Mouse (Mus musculus): ENCODE measurements around the gene Med12l.

The Med12l gene

GRCm38 (mm10) chr3:59005271-59005995, at the start of gene Med12l:
Gene Med12l, plus strand, starts transcription at chr3:59005825.
- DNase-seq (ENCODE audit: low spot score in 2 of 2): no peak

DNA sequence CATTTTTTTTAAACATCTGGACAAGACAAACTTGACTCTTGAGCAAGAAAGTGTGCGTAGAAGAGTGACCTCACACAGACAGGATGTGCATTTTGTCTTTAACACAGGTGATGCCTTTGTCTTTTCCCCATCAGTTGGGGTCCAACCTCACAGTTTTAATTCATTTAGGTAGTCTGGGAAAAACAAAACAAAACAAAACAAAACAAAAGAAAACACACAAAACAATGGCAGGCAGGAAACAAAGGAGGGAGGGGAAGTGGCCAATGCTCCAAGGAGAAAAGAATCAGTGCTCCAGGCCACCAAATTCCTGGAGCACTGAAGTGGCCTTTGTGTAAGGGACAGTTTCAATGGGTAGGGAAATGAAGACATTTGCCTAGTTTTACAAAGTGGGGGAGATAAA, 44.5 kb upstream of the Med12l start:
- no peak for DNase-seq (ENCODE audit: low spot score in 2 of 2)

- no peak for DNase-seq (ENCODE audit: low spot score in 2 of 2)
These were observed 28.2 kb upstream of the Med12l start for GRCm38 (mm10) chr3:58977413-58977812.

GRCm38 (mm10) chr3:58977906-58978622, 27.6 kb upstream of the Med12l start:
- no peak for DNase-seq (ENCODE audit: low spot score in 2 of 2)

DNA sequence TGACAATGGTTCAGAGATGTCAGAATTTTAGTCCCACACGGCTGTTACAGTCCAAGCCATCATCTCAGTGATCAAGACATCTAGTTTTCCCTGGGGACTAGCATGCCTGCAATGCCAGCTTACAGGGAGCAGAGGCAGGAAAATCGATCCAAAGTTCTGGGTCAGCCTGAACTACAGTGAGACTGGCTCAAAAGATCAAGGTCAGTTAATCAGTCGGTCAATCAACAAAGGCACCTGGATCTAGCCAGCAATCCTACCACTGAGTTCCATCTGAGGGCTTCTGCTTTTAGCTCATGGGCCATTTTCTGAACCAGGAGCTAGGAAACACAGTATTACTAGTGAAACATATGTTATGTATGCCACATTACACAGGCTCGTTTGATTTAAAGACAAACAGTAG, 25.0 kb upstream of the Med12l start:
- DNase-seq (ENCODE audit: low spot score in 2 of 2): no peak

GRCm38 (mm10) chr3:58982896-58983837, 22.5 kb upstream of the Med12l start:
- peak in 1 of 2 experiments; percentile 19 for DNase-seq (ENCODE audit: low spot score in 2 of 2)

GRCm38 (mm10) chr3:58983838-58984598, 21.6 kb upstream of the Med12l start:
- DNase-seq (ENCODE audit: low spot score in 2 of 2): no peak

- DNase-seq (ENCODE audit: low spot score in 2 of 2): no peak
These were observed 19.8 kb upstream of the Med12l start for GRCm38 (mm10) chr3:58985816-58986215.

DNA sequence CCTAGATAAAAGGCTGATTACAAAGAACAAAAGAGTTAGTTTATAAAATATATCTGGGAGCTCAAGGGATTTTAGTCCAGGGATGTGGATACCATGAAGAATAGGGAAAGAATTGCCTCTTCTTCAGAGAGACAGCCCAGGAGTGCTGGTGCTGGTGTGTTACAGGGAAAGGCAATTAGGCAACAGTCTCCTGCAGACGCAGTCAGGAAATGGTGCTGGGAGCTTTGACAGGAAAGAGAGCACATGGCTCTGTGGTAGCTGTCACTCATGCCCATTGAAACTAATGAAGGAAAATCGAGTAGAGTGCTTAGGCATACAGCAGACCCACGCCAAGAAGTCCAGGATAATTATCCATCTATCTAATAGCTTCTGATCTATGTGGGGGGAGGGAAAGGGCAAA, 16.3 kb upstream of the Med12l start:
- no peak for DNase-seq (ENCODE audit: low spot score in 2 of 2)

- DNase-seq (ENCODE audit: low spot score in 2 of 2): no peak
These were observed 15.1 kb upstream of the Med12l start for GRCm38 (mm10) chr3:58990556-58990955.

DNA sequence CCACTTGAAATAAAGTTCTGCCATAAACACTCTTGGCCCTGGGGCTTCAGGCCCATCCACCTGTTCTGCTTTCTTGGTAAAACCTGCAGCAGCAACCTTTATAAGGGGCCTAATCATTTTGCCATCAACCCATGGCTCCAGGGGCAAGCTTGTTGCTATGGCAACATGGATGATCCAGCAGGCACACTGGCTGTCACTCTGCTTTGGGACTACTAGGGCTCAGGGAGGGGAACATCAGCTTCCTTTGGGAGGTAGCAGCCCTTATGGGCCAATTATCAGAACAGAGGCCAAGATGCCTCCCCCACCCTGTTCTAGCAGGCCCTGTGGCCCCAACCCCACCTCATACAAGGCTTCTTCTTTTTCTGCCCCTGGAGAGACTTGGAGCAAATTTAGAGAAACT, 13.5 kb upstream of the Med12l start:
- DNase-seq (ENCODE audit: low spot score in 2 of 2): no peak

DNA sequence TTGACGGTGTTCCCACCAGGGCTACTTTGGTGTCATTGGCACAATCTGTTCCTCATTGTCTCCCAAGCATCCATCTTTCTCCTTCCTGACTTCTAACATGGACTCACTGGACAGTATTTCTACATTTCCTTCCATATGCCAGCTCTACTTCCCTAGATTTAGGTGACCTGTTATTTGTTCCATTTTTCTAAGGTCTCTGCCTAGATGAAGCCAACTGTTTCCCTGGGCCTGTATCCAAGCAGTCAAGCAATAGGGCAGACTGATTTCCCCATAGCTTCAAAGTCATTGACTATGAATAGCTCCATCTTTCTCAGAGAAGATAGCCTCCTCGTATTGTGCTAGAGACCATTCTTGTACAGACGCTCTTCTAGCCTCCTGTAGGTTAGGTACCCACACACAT, 12.0 kb upstream of the Med12l start:
- no peak for DNase-seq (ENCODE audit: low spot score in 2 of 2)

- DNase-seq (ENCODE audit: low spot score in 2 of 2): no peak
These were observed 1.9 kb upstream of the Med12l start for GRCm38 (mm10) chr3:59003756-59004155.

GRCm38 (mm10) chr3:59005996-59006730, 538 bp downstream of the Med12l start:
- no peak for DNase-seq (ENCODE audit: low spot score in 2 of 2)

- peak in 1 of 2 experiments; percentile 7 for DNase-seq (ENCODE audit: low spot score in 2 of 2)
These were observed 1.3 kb downstream of the Med12l start for GRCm38 (mm10) chr3:59006731-59007441.

DNA sequence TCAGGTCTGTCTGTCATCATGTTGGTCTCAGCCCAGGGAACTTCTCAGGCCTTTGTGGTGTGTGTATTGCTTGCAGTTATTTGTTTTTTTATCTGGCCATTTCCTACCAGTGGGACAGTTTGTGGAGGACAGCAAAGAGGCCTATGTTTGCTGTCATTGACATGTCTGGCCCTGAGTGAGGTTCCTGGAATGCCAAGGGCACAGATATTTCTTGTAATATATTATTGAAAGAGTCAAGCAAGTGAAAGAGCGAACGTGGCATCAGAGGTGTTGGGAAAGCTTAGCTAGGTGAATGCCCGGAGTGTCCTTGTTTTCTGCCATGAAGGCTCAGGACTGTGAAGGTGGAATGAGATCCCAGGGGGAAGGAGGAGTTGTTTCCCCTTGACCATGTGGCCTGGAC, 4.7 kb downstream of the Med12l start:
- DNase-seq (ENCODE audit: low spot score in 2 of 2): no peak

DNA sequence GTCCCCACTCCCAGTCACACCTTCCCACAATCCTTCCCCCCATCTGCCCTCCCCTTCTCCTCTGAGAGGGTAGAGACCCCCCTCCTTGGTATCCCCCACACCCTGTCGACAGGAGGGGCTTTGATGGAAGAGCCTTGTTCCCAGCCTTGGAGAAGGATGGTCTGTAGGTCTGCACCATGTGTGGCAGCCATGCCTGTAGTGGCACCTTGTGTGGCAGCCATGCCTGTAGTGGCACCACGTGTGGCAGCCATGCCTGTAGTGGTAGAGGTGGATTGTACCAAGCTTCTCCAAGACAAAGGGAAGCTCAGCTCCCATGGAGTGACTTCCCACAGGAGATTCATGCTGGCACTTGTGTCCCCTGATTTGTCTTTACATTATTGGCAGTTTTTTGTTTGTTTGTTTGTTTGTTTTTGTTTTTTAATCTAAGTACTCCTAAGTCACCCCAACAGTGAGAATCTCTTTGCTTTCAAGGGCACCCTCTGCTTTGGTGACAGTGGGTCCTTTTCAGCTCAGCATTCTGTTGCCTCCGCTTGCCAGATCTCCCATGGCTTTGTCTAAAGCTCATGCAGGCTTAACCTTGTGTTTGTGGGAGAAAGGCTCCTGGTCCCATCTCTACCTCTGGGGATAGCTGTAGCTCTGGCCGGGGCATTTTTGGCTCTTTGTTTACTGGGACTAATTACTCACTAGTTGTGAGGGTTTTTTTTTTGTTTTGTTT, 10.2 kb downstream of the Med12l start:
- no peak for DNase-seq (ENCODE audit: low spot score in 2 of 2)

- DNase-seq (ENCODE audit: low spot score in 2 of 2): no peak
These were observed 10.9 kb downstream of the Med12l start for GRCm38 (mm10) chr3:59016501-59016900.

- no peak for DNase-seq (ENCODE audit: low spot score in 2 of 2)
These were observed 15.6 kb downstream of the Med12l start for GRCm38 (mm10) chr3:59021236-59021635.

Measured in spleen, postnatal 14 days (tissue).